Mouse (Mus musculus): ENCODE measurements around the gene Tespa1.

- TF ChIP-seq CTCF (conservative IDR thresholded peaks at IDR 0.05; ENCODE audit: low read length) (no peak), NANOG (IDR thresholded peaks at IDR 0.05; ENCODE audit: borderline replicate concordance, low read length) (no peak)
Measured at GRCm38 (mm10) chr10:130314110-130314829, 8.4 kb upstream of the Tespa1 start.
